Mouse (Mus musculus): ENCODE measurements around the gene Pde4d.

GRCm38 (mm10) chr13:109820141-109820540 is 1370.4 kb downstream of the Pde4d start:
- TF ChIP-seq CTCF (IDR thresholded peaks at IDR 0.05; ENCODE audit: borderline replicate concordance, insufficient read depth, low read depth, low read length) (no peak), POLR2A (IDR thresholded peaks at IDR 0.05; ENCODE audit: borderline replicate concordance, insufficient read depth, low read length) (no peak)
